Mouse (Mus musculus): ENCODE measurements around the gene Hist1h3f.
A peak's percentile ranks its signal among the peaks of the same experiment; 100 is the strongest.

Hist1h3f gene

DNA sequence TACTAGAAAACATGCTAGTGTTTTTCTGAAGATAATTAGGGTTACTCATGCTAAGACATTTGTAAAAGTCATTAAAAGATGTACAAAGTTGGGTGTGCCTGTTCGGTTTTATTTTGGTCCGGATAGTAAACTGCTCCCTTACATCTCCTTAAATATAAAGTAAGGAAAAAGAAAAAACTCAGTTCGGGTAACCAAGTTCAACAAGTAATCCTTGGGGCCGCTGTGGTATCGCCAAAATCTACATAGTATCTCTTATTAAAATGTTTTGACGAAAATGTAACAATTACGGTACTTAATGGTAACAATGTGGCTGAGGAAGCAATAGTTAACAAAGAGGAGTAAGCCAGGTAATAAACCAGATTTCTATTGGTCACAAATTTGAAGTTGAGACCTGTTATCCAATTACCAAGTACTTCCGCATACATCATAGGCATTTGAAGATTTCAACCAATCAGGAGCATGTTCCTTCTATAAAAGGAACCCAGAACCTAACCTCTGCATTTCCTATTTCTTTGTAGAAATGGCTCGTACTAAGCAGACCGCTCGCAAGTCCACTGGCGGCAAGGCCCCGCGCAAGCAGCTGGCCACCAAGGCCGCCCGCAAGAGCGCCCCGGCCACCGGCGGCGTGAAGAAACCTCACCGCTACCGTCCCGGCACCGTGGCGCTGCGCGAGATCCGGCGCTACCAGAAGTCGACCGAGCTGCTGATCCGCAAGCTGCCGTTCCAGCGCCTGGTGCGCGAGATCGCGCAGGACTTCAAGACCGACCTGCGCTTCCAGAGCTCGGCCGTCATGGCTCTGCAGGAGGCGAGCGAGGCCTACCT is at the start of gene Hist1h3f:
Gene Hist1h3f, plus strand, starts transcription at position 88 of the 822 bp plus-strand sequence.
- peak; percentile 94 for DNase-seq (ENCODE audit: low read depth, low spot score)

GRCm38 (mm10) chr13:23495526-23495925 is 48.3 kb upstream of the Hist1h3f start:
- no peak for DNase-seq (ENCODE audit: low read depth, low spot score)

- DNase-seq (ENCODE audit: low read depth, low spot score) = no peak
Observed at GRCm38 (mm10) chr13:23497656-23498321, 46.1 kb upstream of the Hist1h3f start.

- DNase-seq (ENCODE audit: low read depth, low spot score) = no peak
Observed at GRCm38 (mm10) chr13:23498653-23499052, 45.2 kb upstream of the Hist1h3f start.

- DNase-seq (ENCODE audit: low read depth, low spot score) = no peak
Observed at GRCm38 (mm10) chr13:23499943-23500342, 43.9 kb upstream of the Hist1h3f start.

DNA sequence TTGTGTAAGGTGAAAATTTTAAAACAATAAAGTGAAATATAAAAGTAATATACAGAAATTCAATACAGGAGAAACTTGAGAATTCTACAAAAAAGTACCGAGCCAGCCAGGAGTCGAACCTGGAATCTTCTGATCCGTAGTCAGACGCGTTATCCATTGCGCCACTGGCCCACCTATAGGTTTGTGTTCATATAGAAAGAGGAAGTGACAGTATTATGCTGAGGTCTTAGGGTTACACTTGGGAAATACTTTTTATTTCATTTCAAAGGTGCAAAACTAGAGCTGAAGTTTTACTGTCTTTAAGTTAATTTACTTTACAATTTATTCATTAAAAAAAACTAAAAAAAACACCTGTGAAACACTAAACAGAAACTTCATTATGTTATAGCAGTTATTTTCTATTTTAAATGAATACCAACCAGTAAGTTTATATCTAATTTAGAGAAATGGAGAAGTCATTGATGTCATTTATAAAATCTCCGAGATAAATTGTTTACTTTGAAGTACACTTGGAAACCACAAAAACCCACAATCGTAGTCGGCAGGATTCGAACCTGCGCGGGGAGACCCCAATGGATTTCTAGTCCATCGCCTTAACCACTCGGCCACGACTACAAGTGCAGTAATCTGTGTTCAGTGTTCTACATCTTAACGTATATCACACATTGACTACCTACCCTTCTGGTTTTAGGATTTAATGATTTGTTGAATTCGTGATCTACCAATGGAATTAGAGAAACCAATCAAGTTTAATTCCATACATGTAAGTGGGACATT is 43.2 kb upstream of the Hist1h3f start:
- DNase-seq (ENCODE audit: low read depth, low spot score) = peak; percentile 8

- no peak for DNase-seq (ENCODE audit: low read depth, low spot score)
Observed at GRCm38 (mm10) chr13:23501511-23501910, 42.3 kb upstream of the Hist1h3f start.

- DNase-seq (ENCODE audit: low read depth, low spot score) = no peak
Observed at GRCm38 (mm10) chr13:23502031-23502567, 41.8 kb upstream of the Hist1h3f start.

DNA sequence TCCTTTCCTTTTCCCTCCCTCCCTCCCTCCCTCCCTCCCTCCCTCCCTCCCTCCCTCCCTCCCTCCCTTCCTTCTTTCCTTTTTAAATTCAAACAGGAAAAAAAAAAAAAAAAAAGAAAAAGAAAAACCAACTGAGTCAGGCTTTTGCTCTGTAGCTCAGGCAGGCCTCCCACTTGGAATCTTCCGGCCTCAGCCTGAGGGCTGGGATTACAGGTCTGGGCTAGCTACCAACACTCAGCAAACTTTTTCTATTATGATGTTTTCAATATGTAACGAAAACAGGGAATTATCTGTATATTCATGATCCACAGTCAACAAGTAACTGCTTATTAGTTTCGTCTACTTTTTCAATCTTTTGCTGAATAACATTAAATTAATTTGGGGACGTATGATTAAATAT is 40.9 kb upstream of the Hist1h3f start:
- DNase-seq (ENCODE audit: low read depth, low spot score) = no peak

DNA sequence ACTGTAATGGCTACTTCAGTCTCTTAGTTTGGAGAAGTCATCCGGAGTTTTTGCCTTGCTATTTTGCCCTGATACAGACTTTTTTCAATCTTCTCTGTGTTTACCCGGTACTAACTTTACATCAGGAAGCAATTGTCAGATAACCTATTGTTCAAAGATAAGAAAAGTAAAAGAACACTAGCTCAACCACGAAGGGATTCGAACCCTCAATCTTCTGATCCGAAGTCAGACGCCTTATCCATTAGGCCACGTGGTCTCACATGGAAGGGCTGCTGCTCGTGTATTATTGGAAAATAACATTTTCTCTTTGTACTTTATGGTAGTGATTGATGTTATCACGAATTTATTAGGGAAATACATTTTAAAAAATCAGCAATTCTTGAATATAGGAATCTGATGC is 40.1 kb upstream of the Hist1h3f start:
- DNase-seq (ENCODE audit: low read depth, low spot score) = peak; percentile 10

DNA sequence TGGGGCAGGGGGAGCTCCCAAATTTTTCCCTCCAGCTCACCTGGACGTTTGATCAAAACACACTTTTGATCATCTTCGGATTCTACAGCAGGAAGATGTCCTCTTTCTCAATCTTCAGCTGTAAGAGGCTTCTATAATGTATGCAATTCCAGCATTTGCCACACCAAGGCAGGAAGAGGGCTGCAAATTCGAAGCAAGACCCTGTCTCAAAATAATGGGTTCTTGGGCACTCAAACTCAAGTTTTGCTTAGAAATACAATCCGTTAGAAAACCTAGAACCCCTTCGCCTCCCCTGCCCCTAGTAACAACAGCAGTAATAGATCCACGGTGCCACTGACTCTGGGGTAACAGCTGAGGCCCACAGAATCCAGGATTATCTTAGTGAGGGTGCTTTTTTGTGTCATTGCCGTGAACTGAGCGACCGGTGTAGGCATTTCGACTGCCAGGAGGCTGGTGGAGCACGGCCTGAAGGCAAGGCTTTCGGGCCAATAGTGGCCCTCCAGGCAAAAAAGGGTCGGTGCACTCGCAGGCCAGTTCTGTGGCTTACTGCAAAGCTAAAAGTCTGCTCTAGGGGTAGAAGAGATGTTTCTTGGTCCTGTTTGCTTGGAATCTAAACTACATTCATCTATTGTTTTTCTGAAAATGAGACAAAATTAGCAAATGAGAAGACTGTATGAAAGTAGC is 38.0 kb upstream of the Hist1h3f start:
- no peak for DNase-seq (ENCODE audit: low read depth, low spot score)

DNA sequence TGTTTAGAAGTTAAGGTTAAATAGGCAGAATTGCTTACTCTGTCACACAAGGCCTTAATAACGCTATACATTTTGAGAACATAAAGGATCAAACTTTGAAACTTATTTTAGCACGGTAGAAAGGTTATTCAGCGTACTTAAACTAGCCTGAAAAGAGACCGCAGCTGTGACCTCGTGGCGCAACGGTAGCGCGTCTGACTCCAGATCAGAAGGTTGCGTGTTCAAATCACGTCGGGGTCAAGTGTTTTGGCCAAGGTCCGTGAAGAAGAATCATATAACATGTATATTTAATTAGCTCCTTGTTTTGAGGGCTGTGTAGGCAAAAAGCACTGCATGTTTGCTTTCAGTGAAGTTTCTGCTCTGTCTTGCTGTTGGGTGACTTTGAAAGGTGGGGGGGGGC is 37.5 kb upstream of the Hist1h3f start:
- no peak for DNase-seq (ENCODE audit: low read depth, low spot score)

DNA sequence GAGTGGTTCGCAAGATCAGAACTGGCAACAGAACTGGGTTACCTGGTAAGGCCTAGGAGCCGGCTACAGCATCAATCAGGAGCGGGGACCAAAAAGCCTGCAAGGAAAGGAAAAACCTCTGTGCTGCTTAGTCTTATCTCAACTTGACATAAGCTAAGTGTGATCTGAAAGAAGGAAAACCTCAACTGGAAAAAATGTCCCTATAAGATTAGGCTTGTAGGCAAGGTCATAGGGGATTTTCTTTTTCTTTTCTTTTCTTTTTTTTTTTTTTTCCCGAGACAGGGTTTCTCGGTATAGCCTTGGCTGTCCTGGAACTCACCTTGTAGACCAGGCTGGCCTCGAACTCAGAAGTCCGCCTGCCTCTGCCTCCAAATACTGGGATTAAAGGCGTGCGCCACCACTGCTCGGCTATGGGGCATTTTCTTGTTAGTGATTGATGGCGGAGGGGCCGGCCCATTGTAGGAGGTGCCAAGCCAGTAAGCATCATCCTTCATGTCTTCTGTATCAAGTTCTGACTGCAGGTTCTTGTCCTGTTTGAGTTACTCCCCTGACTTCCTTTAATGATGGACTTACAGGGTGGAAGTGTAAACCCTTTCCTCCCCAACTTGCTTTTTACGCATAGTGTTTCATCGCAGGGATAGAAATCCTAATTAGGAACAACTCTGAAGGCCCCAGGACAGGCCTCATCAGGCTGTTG is 36.9 kb upstream of the Hist1h3f start:
- DNase-seq (ENCODE audit: low read depth, low spot score) = no peak

DNA sequence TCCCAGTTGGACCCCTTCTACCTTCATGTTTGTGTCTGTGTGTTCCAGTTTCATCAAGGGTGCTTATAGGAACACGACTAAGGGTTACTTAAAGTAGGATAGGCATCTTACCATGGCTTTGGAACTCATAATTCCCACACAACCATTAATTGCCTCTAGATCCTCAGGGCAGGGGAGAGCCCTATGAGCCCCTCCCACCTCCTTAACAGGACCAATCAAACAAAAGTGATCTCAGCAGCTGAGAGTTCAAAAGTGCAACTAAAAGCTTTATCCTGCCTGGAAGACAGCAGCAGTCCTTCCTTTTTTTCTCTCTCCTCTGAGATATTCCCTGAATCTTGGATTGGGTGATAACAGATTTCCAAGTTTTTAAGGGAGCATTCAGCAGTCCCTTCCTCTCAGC is 33.7 kb upstream of the Hist1h3f start:
- no peak for DNase-seq (ENCODE audit: low read depth, low spot score)

- DNase-seq (ENCODE audit: low read depth, low spot score) = no peak
Observed at GRCm38 (mm10) chr13:23513517-23513916, 30.3 kb upstream of the Hist1h3f start.

GRCm38 (mm10) chr13:23515281-23515680 is 28.6 kb upstream of the Hist1h3f start:
- no peak for DNase-seq (ENCODE audit: low read depth, low spot score)

- no peak for DNase-seq (ENCODE audit: low read depth, low spot score)
Observed at GRCm38 (mm10) chr13:23515826-23516620, 27.8 kb upstream of the Hist1h3f start.

DNA sequence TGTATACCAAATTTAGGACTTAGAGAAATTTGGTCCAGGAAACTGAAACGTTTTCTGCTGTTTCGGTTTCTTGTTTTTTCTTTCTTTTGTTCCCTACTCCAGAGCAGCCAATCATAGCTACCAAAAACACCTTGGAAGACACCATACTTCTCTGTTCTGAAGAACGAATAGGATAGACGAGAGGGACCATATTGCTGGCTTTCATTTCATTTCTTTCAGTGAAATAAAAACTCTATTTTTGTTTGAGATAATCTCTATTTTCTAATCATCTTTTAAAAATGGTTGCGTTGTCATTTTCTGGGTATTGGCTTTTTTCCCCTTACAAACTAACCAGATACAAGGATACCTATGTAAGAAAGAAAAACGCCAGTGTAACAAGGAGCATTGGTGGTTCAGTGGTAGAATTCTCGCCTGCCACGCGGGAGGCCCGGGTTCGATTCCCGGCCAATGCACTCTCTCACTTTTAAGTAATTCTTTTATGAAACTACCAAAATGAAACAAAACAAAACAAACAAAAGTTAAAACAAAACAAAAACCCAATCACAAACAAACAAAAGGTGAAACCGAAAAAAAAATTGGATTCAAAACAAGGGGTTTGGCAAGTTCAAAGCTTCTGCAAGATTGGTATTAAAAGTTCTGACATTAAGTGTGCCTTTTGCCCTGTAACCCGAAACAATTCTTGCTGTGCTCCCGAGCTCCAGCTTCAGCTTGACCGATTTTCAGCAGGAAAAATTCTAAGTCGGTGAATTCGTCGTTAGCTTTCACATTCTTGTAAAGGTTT is 26.8 kb upstream of the Hist1h3f start:
- peak; percentile 81 for DNase-seq (ENCODE audit: low read depth, low spot score)

DNA sequence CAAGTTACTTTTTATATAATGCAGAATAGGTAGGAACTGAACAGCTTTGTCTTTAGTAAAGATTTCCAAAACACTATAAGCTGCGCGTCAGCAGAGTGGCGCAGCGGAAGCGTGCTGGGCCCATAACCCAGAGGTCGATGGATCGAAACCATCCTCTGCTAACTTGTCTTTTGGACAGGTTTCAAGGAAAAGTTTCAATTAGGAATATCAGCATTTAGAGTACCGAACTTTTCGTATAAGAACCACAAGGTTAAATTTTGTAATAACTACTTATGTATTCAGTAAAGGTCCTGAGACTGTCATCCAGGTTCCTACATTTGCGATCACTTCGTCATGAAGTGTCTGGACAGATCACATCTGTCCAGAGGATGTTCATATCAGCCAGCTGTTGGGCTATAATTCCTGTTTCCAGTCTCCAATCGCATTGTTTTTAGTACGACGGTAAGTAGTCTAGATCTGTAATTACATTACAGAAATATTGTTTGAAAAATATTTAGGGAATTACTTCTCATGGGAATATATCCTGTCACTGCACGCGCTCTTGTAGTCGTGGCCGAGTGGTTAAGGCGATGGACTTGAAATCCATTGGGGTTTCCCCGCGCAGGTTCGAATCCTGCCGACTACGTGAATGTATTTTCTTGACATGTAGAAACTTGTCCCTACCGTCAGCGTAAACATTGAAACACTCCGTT is 26.1 kb upstream of the Hist1h3f start:
- peak; percentile 87 for DNase-seq (ENCODE audit: low read depth, low spot score)
